Mouse (Mus musculus): ENCODE measurements around the gene Ror1.

DNA sequence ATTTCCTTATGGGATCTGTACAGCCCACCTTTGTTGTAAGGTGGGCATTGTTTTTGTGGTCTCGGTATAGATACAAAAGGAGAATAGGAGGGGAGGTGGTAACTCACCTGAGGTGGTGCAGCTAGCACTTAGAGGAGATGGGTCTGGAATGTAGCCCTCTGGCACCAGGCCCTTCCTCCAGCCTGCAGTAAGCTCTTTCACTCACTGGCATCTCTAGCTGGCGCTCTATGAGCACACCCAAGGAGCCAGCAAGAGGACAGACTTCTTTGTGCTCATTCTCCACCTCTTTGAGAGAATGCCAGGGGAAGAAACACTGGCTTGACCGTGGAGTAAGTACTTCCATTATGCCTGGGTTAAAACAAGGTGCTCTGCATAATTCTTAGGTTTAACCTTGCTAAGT is 36.7 kb downstream of the Ror1 start:
- TF ChIP-seq TAL1 (conservative IDR thresholded peaks at IDR 0.05; ENCODE audit: low read depth, low read length) (no peak), CTCF (IDR thresholded peaks at IDR 0.05; ENCODE audit: low read depth, low read length) (no peak)
